Mouse (Mus musculus): ENCODE results near the gene Actr6. TPM values are rescaled to one million over a fixed set of nuclear protein-coding genes. Genes with fewer than 3 reads are reported as not detected.

Gene Actr6
- total and polyA plus RNA-seq, 3 experiments: 11.7 to 48.4 (median 18.0) TPM

GRCm38 (mm10) chr10:89687455-89687854, 44.6 kb downstream of the Actr6 start:
- Histone ChIP-seq H3K27me3 (replicated peaks) (no peaks in the 10 kb centered on the region), H3K79me2 (replicated peaks; ENCODE audit: control insufficient read depth, extremely low read depth, insufficient read depth, poor library complexity, severe bottlenecking) (peaks cover 14% of the 10 kb centered on the region; the same call in 1 of the 2 replicates), H3K36me3 (replicated peaks in 1 of 2; ENCODE audit: control insufficient read depth in 1 of 2, insufficient read depth in 1 of 2, low read length in 1 of 2) (peaks cover 0 to 13% of the 10 kb centered on the region in 2 experiments), H3K4me2 (ENCODE audit: insufficient read depth, low read depth, poor library complexity, severe bottlenecking) (no peak overlapping the region), H3K9ac (ENCODE audit: insufficient read depth, low read depth) (no peak overlapping the region), H3K4me1 (ENCODE audit: control insufficient read depth in 1 of 2, insufficient read depth in 2 of 2) (peaks cover 0 to 24% of the 10 kb centered on the region in 2 experiments; a peak in 2 of 4 replicates), H3K9me3 (replicated peaks; ENCODE audit: low read length) (no peaks in the 10 kb centered on the region), H3K27ac (ENCODE audit: insufficient read depth, low read depth) (no peak overlapping the region), H3K4me3 (replicated peaks in 1 of 3; ENCODE audit: low read depth in 2 of 3, low read length in 2 of 3, poor library complexity in 1 of 3) (no peak overlapping the region)
- dilution Hi-C loops (cut with MboI; ENCODE audit: extremely low pct_ligation_motif_present, extremely low pct_unique_long_range_greater_than_20kb, low sequenced_read_pairs): no loop called here
- TF ChIP-seq JUND (conservative IDR thresholded peaks at IDR 0.05; ENCODE audit: low read depth, low read length) (no peak), MXI1 (IDR thresholded peaks at IDR 0.05; ENCODE audit: low read depth, low read length) (no peak), BHLHE40 (IDR thresholded peaks at IDR 0.05; ENCODE audit: low read depth, low read length) (no peak), KAT2A (IDR thresholded peaks at IDR 0.05; ENCODE audit: insufficient replicate concordance, low read length) (no peak)
- in situ Hi-C loops (cut with MboI; ENCODE audit: low pct_ligation_motif_present, low pct_unique_long_range_greater_than_20kb, low sequenced_read_pairs): no loop called here
- no peak for DNase-seq (ENCODE audit: extremely low read depth)

GRCm38 (mm10) chr10:89686139-89686808, 45.8 kb downstream of the Actr6 start, which contains the start of gene Scyl2:
Scyl2 (minus strand) TSS chr10:89686285.
- Histone ChIP-seq H3K79me2 (replicated peaks; ENCODE audit: control insufficient read depth, extremely low read depth, insufficient read depth, poor library complexity, severe bottlenecking) (peaks cover 14% of the 10 kb centered on the region; the same call in 1 of the 2 replicates), H3K4me2 (ENCODE audit: insufficient read depth, low read depth, poor library complexity, severe bottlenecking) (peak within 1 kb of the TSS; percentile 76), H3K4me3 (replicated peaks in 1 of 3; ENCODE audit: low read depth in 2 of 3, low read length in 2 of 3, poor library complexity in 1 of 3) (peak within 1 kb of the TSS; percentile 75 to 92 (median 79)), H3K36me3 (replicated peaks in 1 of 2; ENCODE audit: control insufficient read depth in 1 of 2, insufficient read depth in 1 of 2, low read length in 1 of 2) (peaks cover 0 to 13% of the 10 kb centered on the region in 2 experiments), H3K9me3 (replicated peaks; ENCODE audit: low read length) (no peaks in the 10 kb centered on the region), H3K4me1 (ENCODE audit: control insufficient read depth in 1 of 2, insufficient read depth in 2 of 2) (peaks cover 0 to 24% of the 10 kb centered on the region in 2 experiments; a peak in 2 of 4 replicates), H3K27ac (ENCODE audit: insufficient read depth, low read depth) (no peak within 1 kb of the TSS), H3K27me3 (replicated peaks) (no peaks in the 10 kb centered on the region), H3K9ac (ENCODE audit: insufficient read depth, low read depth) (peak within 1 kb of the TSS; percentile 39)
- peak; percentile 93 for DNase-seq (ENCODE audit: extremely low read depth)
- dilution Hi-C loops (cut with MboI; ENCODE audit: extremely low pct_ligation_motif_present, extremely low pct_unique_long_range_greater_than_20kb, low sequenced_read_pairs): no loop called here
- peak; percentile 60 for TF ChIP-seq HCFC1 (IDR thresholded peaks at IDR 0.05; ENCODE audit: low read depth, low read length)
- peak; percentile 39; the same call in 1 of the 2 replicates for TF ChIP-seq ZMIZ1 (IDR thresholded peaks at IDR 0.05; ENCODE audit: low read depth, low read length)
- peak; percentile 69 for TF ChIP-seq ELF1 (IDR thresholded peaks at IDR 0.05; ENCODE audit: low read depth, low read length)
- no peak for TF ChIP-seq RCOR1 (conservative IDR thresholded peaks at IDR 0.05; ENCODE audit: low read depth, low read length)
- peak; percentile 45; the same call in 1 of the 2 replicates for TF ChIP-seq NELFE (IDR thresholded peaks at IDR 0.05; ENCODE audit: low read depth, low read length)
- peak; percentile 45; the same call in 1 of the 2 replicates for TF ChIP-seq SIN3A (IDR thresholded peaks at IDR 0.05; ENCODE audit: low read length)
- no peak for TF ChIP-seq USF1 (IDR thresholded peaks at IDR 0.05; ENCODE audit: low read depth, low read length)
- peak; percentile 54; the same call in 1 of the 2 replicates for TF ChIP-seq JUN (IDR thresholded peaks at IDR 0.05; ENCODE audit: insufficient read depth, low read depth, low read length)
- peak; percentile 49; the same call in 1 of the 2 replicates for TF ChIP-seq CHD2 (IDR thresholded peaks at IDR 0.05; ENCODE audit: low read length)
- peak; percentile 71 for TF ChIP-seq POLR2A (IDR thresholded peaks at IDR 0.05; ENCODE audit: low read depth, low read length)
- TF ChIP-seq MYC (IDR thresholded peaks at IDR 0.05; ENCODE audit: low read depth, low read length): no peak
- TF ChIP-seq IRF4 (IDR thresholded peaks at IDR 0.05; ENCODE audit: low read depth, low read length): peak; percentile 35; the same call in 1 of the 2 replicates
- peak; percentile 69 for TF ChIP-seq JUND (conservative IDR thresholded peaks at IDR 0.05; ENCODE audit: low read depth, low read length)
- in situ Hi-C loops (cut with MboI; ENCODE audit: low pct_ligation_motif_present, low pct_unique_long_range_greater_than_20kb, low sequenced_read_pairs): no loop called here
